Mouse (Mus musculus) midbrain, embryonic 12.5 days (tissue): ENCODE results near the gene Prss46. TPM values are rescaled to one million over a fixed set of nuclear protein-coding genes. Genes with fewer than 3 reads are reported as not detected.

Experiments
- polyA plus RNA-seq: library from polyadenylated mRNA; unstranded; fragments of >200 nt; fragmentation: Nextera tagmentation; extraction: Ambion mirVana; gene quantifications from 2 replicates; pipeline ENCODE4 v1.2.1, GENCODE M21; 2016

Gene Prss46
- polyA plus RNA-seq, 1 experiment from 2014 or later, result not detected

Other genes with a start within 250 kb of the Prss46 start
- gene Nradd, start 220.1 kb upstream of the Prss46 start, polyA plus RNA-seq, result 41.0 and 44.6 TPM in 2 replicates
- gene Nbeal2, start 190.3 kb upstream of the Prss46 start, polyA plus RNA-seq, result 2.6 and 3.4 TPM in 2 replicates
- gene Ccdc12, start 188.0 kb upstream of the Prss46 start, polyA plus RNA-seq, result 132 and 136 TPM in 2 replicates
- 1.2 and 1.3 TPM in 2 replicates for gene Myl3, start 102.6 kb upstream of the Prss46 start, polyA plus RNA-seq
- 32.8 and 35.7 TPM in 2 replicates for gene Pth1r, start 97.4 kb upstream of the Prss46 start, polyA plus RNA-seq
- not detected in 2 replicates for gene Prss42, start 46.3 kb upstream of the Prss46 start, polyA plus RNA-seq
- gene Prss44, start 30.5 kb upstream of the Prss46 start, polyA plus RNA-seq, result not detected in 2 replicates
- not detected in 2 replicates for gene Prss43, start 17.8 kb upstream of the Prss46 start, polyA plus RNA-seq
- not detected in 2 replicates for gene Prss45, start 9.9 kb upstream of the Prss46 start, polyA plus RNA-seq
- 0.21 TPM in 1 of 2 replicates, not detected in the other for gene Prss50, start 13.5 kb downstream of the Prss46 start, polyA plus RNA-seq
- gene Als2cl, start 35.4 kb downstream of the Prss46 start, polyA plus RNA-seq, result 0.88 and 1.3 TPM in 2 replicates
- 0.17 and 0.24 TPM in 2 replicates for gene Tmie, start 35.6 kb downstream of the Prss46 start, polyA plus RNA-seq
- gene Fam240a, start 72.4 kb downstream of the Prss46 start, polyA plus RNA-seq, result not detected in 2 replicates
- gene Tdgf1, start 101.7 kb downstream of the Prss46 start, polyA plus RNA-seq, result not detected in 2 replicates
- gene Lrrc2, start 107.0 kb downstream of the Prss46 start, polyA plus RNA-seq, result 0.35 TPM in 1 of 2 replicates, not detected in the other
- gene Rtp3, start 146.1 kb downstream of the Prss46 start, polyA plus RNA-seq, result not detected in 2 replicates
- gene Ltf, start 174.8 kb downstream of the Prss46 start, polyA plus RNA-seq, result 1.1 and 1.8 TPM in 2 replicates
- gene Ccrl2, start 213.0 kb downstream of the Prss46 start, polyA plus RNA-seq, result 1.3 and 1.5 TPM in 2 replicates